Mouse (Mus musculus) embryonic facial prominence, embryonic 14.5 days (tissue): Measurements from ENCODE around the gene Mia. TPM values are rescaled to one million over a fixed set of nuclear protein-coding genes. Genes with fewer than 3 reads are reported as not detected.

Source experiments
- ATAC-seq: fragments of 200-750 bp; cut with Nextera tagmentation; 2 replicates; pipeline ENCODE4 v1.8.0; 2017; ENCODE audit warnings: low read depth, moderate number of reproducible peaks, moderate TSS enrichment
- DNase-seq: peaks from one replicate; pipeline ENCODE4 v3.0.0-alpha.2; 2015; ENCODE audit warnings: low spot score
- H3K27ac ChIP-seq: fragments of 300-500 bp; sonication (generic); replicated peaks from 2 replicates; pipeline ENCODE4 v1.5.1; 2014; ENCODE audit warnings: low read depth, mild to moderate bottlenecking, low read length, moderate library complexity
- H3K27me3 ChIP-seq: fragments of 300-500 bp; sonication (generic); replicated peaks from 2 replicates; pipeline ENCODE4 v1.6.1; 2014; ENCODE audit warnings: low read length; ENCODE audit not compliant: control insufficient read depth, insufficient read depth
- H3K36me3 ChIP-seq: fragments of 300-500 bp; sonication (generic); 2 replicates; pipeline ENCODE4 v1.6.1; 2014; ENCODE audit warnings: low read length, mixed read lengths; ENCODE audit not compliant: control insufficient read depth, insufficient read depth
- H3K4me1 ChIP-seq: fragments of 300-500 bp; sonication (generic); 2 replicates; pipeline ENCODE4 v1.6.1; 2014; ENCODE audit warnings: antibody characterized with exemption, low read length; ENCODE audit not compliant: control insufficient read depth, insufficient read depth
- H3K4me2 ChIP-seq: fragments of 300-500 bp; sonication (generic); 2 replicates; pipeline ENCODE4 v1.6.1; 2014; ENCODE audit warnings: low read depth, mild to moderate bottlenecking, low read length, moderate library complexity, mixed read lengths
- H3K4me3 ChIP-seq: fragments of 300-500 bp; sonication (generic); 2 replicates; pipeline ENCODE4 v1.5.1; 2014; ENCODE audit warnings: low read depth, mild to moderate bottlenecking, low read length
- H3K9ac ChIP-seq: fragments of 300-500 bp; sonication (generic); 2 replicates; pipeline ENCODE4 v1.6.1; 2014; ENCODE audit warnings: low read depth, mild to moderate bottlenecking, low read length, moderate library complexity, mixed read lengths
- H3K9me3 ChIP-seq: fragments of 300-500 bp; sonication (generic); 2 replicates; pipeline ENCODE4 v1.6.1; 2016; ENCODE audit warnings: low read length; ENCODE audit not compliant: control insufficient read depth
- WGBS: fragments of 180-500 bp; shearing (Covaris S2); extraction: QIAGEN DNeasy Blood & Tissue Kit; methylation state at CpG from one replicate; pipeline ENCODE4 v1.1.7; 2014; 5-methylcytosine and 5-hydroxymethylcytosine counted together
- microRNA counts: library from miRNA; unstranded; fragments of <30 nt; microRNA quantifications from one replicate; lab custom pipeline; 2017
- microRNA-seq: library from miRNA; unstranded; fragments of <30 nt; microRNA quantifications from one replicate; pipeline ENCODE4, GENCODE M21; 2016; ENCODE audit warnings: borderline number of aligned reads
- polyA plus RNA-seq: library from polyadenylated mRNA; unstranded; fragments of >200 nt; fragmentation: Nextera tagmentation; extraction: Ambion mirVana; gene quantifications from 2 replicates; pipeline ENCODE4 v1.2.1, GENCODE M21; 2014

The Mia gene
- polyA plus RNA-seq, 1 experiment from 2014 or later: 102 TPM

DNA sequence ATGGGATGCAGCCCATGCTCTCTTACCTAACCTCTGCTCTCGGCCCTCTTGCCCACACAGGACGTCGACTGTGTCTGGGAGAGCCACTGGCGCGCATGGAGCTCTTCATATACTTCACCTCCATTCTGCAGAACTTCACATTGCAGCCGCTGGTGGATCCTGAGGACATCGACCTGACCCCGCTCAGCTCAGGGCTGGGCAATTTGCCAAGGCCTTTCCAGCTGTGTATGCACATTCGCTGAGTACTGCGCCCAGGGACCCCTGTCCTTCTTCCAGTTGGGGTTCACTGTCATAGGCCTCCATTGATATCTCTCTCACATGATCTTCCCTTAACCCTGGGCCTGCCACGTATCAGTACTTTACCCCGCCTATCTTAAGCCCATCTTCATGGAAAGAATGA is 47.8 kb downstream of the Mia start:
- Histone ChIP-seq H3K27me3 (no peaks in the 10 kb centered on the region), H3K9ac (no peak overlapping the region), H3K4me3 (no peak overlapping the region), H3K4me1 (no peaks in the 10 kb centered on the region), H3K27ac (no peak overlapping the region), H3K36me3 (no peaks in the 10 kb centered on the region), H3K4me2 (no peak overlapping the region), H3K9me3 (no peaks in the 10 kb centered on the region)
- DNase-seq (no peak), ATAC-seq (no peak)
- WGBS: 65% methylated on average over 12 of the region's 12 CpGs

GRCm38 (mm10) chr7:27132588-27132987 is 48.4 kb downstream of the Mia start:
- ATAC-seq: no peak

DNA sequence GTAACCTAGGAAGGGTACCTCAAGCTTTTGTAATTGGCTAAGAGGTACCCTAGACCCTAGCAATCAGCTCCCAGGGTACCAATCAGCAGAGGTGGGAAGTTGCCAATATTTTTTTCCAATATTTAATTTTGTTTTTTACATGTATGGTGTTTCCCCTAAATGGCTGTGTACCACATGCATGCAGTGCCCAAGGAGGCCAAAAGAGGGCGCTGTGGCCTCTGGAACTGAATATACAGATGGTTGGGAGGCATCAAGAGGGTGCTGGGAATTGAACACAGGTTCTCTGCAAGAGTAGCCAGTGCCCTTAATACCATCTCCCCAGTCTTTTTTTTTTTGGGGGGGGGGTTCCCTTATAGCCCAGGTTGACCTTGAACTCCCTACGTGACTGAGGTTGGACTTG is 49.6 kb downstream of the Mia start:
- H3K4me2 ChIP-seq: no peak overlapping the region
- H3K36me3 ChIP-seq: no peaks in the 10 kb centered on the region
- H3K27ac ChIP-seq: no peak overlapping the region
- DNase-seq (no peak), ATAC-seq (no peak)
- H3K27me3 ChIP-seq: no peaks in the 10 kb centered on the region
- no peaks in the 10 kb centered on the region for H3K9me3 ChIP-seq
- H3K4me1 ChIP-seq: no peaks in the 10 kb centered on the region
- H3K4me3 ChIP-seq: no peak overlapping the region
- H3K9ac ChIP-seq: no peak overlapping the region
- WGBS: 65% methylated on average over 2 of the region's 2 CpGs

More at GRCm38 (mm10) chr7:27132588-27132987, 48.4 kb downstream of the Mia start:
- Histone ChIP-seq H3K4me2 (no peak overlapping the region), H3K36me3 (no peaks in the 10 kb centered on the region), H3K4me1 (no peaks in the 10 kb centered on the region), H3K27me3 (no peaks in the 10 kb centered on the region), H3K9ac (no peak overlapping the region), H3K27ac (no peak overlapping the region), H3K9me3 (no peaks in the 10 kb centered on the region), H3K4me3 (no peak overlapping the region)
- WGBS: 15% methylated on average over 10 of the region's 10 CpGs
- DNase-seq: peak; percentile 64

DNA sequence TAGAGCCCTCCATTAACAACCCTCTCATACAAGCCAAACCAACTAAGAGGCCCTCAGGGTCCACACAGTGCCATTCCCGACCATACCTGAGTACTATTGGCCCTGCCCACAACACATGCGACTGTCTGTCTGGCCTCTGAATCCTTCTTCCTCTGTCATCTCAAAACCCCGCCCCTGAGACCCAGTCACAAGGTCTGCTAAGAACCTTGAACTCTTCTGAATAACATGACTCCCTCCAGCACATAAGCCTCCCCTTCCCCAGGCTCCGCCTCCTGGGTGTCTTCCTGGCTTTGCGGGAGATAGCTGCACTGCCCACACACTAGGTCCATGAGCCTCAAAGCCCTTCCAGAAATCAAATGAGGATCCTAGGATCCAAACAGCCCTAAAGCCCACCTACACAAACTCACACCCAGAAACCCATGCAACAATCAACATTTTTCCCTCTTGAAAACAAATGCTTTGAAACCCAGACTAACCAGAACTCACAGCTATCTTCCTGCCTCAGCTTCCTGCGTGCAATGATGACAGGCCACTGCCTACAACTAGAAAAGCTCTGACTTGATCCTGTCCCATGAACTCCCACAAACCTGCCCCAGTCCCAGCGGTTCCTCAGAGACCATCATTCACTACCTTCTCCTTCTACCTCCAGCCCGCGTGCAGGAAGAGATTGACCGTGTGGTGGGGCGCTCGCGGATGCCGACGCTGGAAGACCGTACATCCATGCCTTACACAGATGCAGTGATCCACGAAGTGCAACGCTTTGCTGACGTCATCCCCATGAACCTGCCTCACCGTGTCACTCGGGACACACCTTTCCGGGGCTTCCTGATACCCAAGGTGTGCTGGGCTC is 50.2 kb downstream of the Mia start:
- DNase-seq (no peak), ATAC-seq (no peak)
- H3K9me3 ChIP-seq: no peaks in the 10 kb centered on the region
- WGBS: 88% methylated on average over 22 of the region's 22 CpGs
- no peaks in the 10 kb centered on the region for H3K4me1 ChIP-seq
- no peak overlapping the region for H3K4me3 ChIP-seq
- H3K9ac ChIP-seq: no peak overlapping the region
- H3K27ac ChIP-seq: no peak overlapping the region
- H3K36me3 ChIP-seq: no peaks in the 10 kb centered on the region
- H3K4me2 ChIP-seq: no peak overlapping the region
- H3K27me3 ChIP-seq: no peaks in the 10 kb centered on the region

DNA sequence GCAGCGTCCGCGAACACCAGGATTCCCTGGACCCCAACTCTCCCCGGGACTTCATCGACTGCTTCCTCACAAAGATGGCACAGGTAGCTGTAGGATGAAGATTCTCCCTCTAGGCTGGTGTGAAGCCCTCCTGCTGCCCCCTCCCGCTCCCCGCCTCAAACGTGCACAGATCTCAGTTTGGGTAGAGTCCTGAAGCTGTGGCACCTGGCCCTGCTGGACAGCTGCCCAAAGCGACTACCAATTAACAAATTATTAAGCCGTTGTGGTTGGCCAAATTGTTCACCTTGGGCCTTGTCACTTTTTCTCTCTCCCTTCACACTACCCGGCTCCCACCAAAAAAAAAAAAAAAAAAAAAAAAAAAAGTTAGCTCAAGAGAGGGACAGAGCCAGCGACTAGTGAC is 51.1 kb downstream of the Mia start:
- no peaks in the 10 kb centered on the region for H3K36me3 ChIP-seq
- no peaks in the 10 kb centered on the region for H3K9me3 ChIP-seq
- 85% methylated on average over 12 of the region's 12 CpGs for WGBS
- no peak overlapping the region for H3K4me3 ChIP-seq
- DNase-seq (no peak), ATAC-seq (no peak)
- no peaks in the 10 kb centered on the region for H3K4me1 ChIP-seq
- H3K27me3 ChIP-seq: no peaks in the 10 kb centered on the region
- H3K9ac ChIP-seq: no peak overlapping the region
- no peak overlapping the region for H3K27ac ChIP-seq
- H3K4me2 ChIP-seq: no peak overlapping the region

MicroRNA genes within 50 kb of the gene (microRNA counts, 519-probe panel; counts per million panel counts)
- 19.3 counts per million for microRNA mmu-miR-1191 (lab: Ali Mortazavi, UCI)

Small RNA genes within 50 kb of the gene (microRNA-seq; reads per million reads assigned to microRNA genes)
- gene Mir1191 (1.3 reads per million), gene Mir3101 (0.66 reads per million)

Other genes with a start within 250 kb of the Mia start
- gene Cyp2a22, start 241.8 kb downstream of the Mia start, polyA plus RNA-seq: not detected in 2 replicates
- not detected in 2 replicates for gene Cyp2a12, start 152.1 kb downstream of the Mia start, polyA plus RNA-seq
- gene Cyp2f2, start 61.2 kb downstream of the Mia start, polyA plus RNA-seq: 34.6 and 64.4 TPM in 2 replicates
- 0.26 and 1.0 TPM in 2 replicates for gene Cyp2t4, start 27.4 kb downstream of the Mia start, polyA plus RNA-seq
- 41.1 and 47.1 TPM in 2 replicates for gene Egln2, start 14.4 kb downstream of the Mia start, polyA plus RNA-seq
- gene Rab4b, start 2.3 kb downstream of the Mia start, polyA plus RNA-seq: 58.2 and 59.2 TPM in 2 replicates
- 0.52 TPM in 1 of 2 replicates, not detected in the other for gene Gm21983, start 71 bp downstream of the Mia start, polyA plus RNA-seq
- gene BC024978, start 14.6 kb upstream of the Mia start, polyA plus RNA-seq: 3.0 and 3.6 TPM in 2 replicates
- gene Snrpa, start 15.1 kb upstream of the Mia start, polyA plus RNA-seq: 187 and 232 TPM in 2 replicates
- 8.1 and 8.7 TPM in 2 replicates for gene Itpkc, start 47.5 kb upstream of the Mia start, polyA plus RNA-seq
- 16.8 and 18.2 TPM in 2 replicates for gene Coq8b, start 51.9 kb upstream of the Mia start, polyA plus RNA-seq
- gene Numbl, start 77.3 kb upstream of the Mia start, polyA plus RNA-seq: 25.1 and 28.4 TPM in 2 replicates
- gene Ltbp4, start 156.5 kb upstream of the Mia start, polyA plus RNA-seq: 74.2 and 74.8 TPM in 2 replicates
- gene Shkbp1, start 174.9 kb upstream of the Mia start, polyA plus RNA-seq: 26.5 and 30.3 TPM in 2 replicates
- gene Gm20479, start 176.3 kb upstream of the Mia start, polyA plus RNA-seq: not detected in 2 replicates